Mouse (Mus musculus): ENCODE measurements around the gene Plk5. TPM values are rescaled to one million over a fixed set of nuclear protein-coding genes. Genes with fewer than 3 reads are reported as not detected.
A peak's percentile ranks its signal among the peaks of the same experiment; 100 is the strongest.
"Not testable (repeated sequence)": the region's sequence is repeated elsewhere in the genome, so short reads cannot be mapped to it uniquely, and the experiment has no call there.

Plk5 gene
- polyA plus RNA-seq, 1 experiment from 2014 or later, result 1.2 TPM

DNA sequence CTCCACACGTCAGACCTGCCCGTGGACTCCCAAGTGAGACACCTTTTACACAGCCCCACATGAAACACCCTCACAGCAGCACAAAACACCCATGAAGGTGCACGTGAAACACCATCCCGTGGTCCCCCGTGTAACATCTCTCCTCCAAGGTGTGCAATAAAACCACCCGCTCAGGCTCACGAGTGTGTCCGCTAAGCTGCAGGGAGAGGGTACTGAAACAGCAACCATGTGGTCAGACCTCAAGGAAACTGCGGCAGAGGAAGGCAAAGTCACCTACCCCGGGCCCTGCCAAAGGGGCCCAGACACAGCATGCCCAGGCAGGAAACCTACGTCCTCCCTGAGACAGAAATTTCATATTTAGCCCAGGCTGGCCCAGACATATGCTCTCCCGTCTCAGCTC, 20.0 kb upstream of the Plk5 start:
- Histone ChIP-seq H3K27me3 (peaks cover 60% of the 10 kb centered on the region), H3K4me3 (no peak overlapping the region), H3K36me3 (0 out of 2 replicates have a peak, but pooled peaks cover 3% of the 10 kb centered on the region), H3K9me3 (no peaks in the 10 kb centered on the region), H3K4me1 (replicated peaks) (peaks cover 2% of the 10 kb centered on the region), H3K9ac (peak overlapping the region; percentile 13; the same call in 1 of the 2 replicates), H3K4me2 (no peak overlapping the region), H3K27ac (no peak overlapping the region)
- ATAC-seq (ENCODE audit: low FRiP score), result no peak
- 90% methylated on average over 12 of the region's 12 CpGs for WGBS

DNA sequence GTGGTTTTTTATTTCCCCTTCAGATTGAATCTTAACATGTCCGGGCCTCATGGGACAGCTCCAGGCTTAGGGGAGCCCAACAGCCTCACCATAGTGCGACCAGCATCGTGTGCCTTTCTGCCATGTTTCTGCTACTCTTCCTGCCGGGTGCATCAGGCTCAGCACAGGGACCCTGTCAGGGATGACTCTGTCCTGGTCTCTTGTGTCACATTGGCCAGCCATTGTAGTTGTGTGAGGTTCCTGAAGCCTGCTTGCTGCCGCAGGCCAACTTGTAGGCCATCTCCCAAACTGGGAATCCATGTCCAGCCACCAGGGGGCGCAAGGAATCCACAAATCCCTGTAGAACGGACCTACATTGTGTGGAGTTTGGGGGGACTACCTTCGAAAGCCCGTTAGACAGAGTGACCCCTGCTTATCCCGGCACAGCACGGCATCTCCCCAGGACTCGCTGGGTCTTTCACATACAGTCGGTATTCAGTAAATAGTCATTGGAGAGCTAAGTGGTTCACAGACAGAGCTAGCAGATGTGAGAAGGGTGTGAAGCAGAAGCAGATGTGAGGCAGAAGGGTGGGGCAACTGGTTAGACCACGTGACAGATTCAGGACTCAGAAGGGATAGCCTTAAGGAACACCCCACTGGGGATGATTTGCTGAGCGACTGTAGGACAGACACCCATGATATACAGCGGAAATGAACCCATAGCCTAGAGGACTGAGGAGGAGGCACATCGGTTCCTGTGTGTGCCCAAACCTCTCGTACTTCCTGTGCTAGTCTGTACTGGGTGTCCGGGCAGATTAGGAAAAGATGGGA, 16.1 kb upstream of the Plk5 start:
- H3K27me3 ChIP-seq, result peaks cover 75% of the 10 kb centered on the region
- no peak overlapping the region for H3K27ac ChIP-seq
- H3K4me1 ChIP-seq (replicated peaks), result peaks cover 31% of the 10 kb centered on the region
- no peak for ATAC-seq (ENCODE audit: low FRiP score)
- no peaks in the 10 kb centered on the region for H3K9me3 ChIP-seq
- 0 out of 2 replicates have a peak overlapping the region, but pooled peaks have one; percentile 13 for H3K4me2 ChIP-seq
- no peak overlapping the region; the same call in 1 of the 2 replicates for H3K9ac ChIP-seq
- 0 out of 2 replicates have a peak, but pooled peaks cover 3% of the 10 kb centered on the region for H3K36me3 ChIP-seq
- no peak overlapping the region for H3K4me3 ChIP-seq
- WGBS, result 24% methylated on average over 19 of the region's 19 CpGs

DNA sequence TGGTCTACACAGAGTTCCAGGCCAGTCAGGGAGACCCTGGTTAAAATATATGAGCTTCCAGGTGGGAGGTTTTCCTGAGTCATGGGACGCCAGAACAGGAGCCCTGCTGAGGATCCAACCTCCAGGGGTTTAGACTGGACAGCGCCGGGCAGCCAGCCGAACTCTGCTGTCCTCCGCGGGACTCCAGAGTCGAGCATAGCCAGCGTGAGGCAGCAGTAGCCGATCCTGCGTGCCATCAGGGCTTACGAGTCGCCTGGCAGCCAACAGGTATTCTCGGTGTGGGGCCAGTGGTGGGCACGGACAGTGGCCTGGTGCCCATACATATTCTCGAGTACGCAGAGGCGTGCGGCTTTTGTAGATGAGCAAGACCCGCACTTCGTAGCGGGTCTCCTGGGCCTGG, 15.2 kb upstream of the Plk5 start:
- peaks cover 34% of the 10 kb centered on the region for H3K4me1 ChIP-seq (replicated peaks)
- 13% methylated on average over 21 of the region's 21 CpGs for WGBS

DNA sequence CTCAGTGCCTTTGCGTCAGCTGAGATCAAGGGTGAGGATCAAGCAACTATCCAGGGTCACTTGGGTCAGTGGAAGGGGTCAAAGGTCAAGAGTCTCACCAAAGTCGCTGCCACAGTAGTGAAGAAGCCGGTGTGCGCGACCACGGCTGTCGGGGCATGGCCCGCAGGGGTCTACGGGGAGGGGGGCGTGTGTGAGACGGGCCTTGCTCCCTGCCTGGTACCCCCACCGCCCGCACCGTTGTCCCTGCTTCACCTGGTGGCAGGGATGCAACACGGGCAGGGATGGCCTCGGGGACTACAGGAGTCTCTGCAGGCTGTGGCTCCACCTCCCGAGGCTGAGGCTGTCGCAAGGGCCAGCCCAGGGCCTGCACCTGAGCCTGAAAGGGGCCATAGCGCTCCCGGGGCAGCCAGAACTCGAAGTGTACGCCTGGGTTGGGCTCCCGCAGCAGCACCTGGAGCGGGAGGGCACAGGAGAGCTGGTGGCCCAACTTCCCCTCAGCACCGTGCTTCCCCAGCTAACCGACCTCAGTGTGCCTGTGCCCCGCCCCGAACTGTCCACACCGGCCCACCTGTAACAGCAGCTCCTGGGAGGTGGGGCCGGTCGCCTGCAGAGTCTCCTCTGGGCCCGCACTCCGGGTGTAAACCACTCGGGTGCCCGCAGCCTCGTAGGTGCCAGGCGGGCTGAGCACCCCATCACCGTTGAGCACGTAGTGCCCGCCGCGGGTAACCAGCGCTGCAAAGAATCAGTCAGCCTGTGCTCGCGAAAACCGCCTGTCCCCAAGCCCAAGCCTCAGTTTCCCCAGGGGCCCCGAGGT, 14.6 kb upstream of the Plk5 start:
- Histone ChIP-seq H3K4me3 (peak overlapping the region; percentile 31), H3K9me3 (no peaks in the 10 kb centered on the region), H3K27me3 (peaks cover 79% of the 10 kb centered on the region), H3K9ac (0 out of 2 replicates have a peak overlapping the region, but pooled peaks have one; percentile 24), H3K4me2 (peak overlapping the region; percentile 51), H3K27ac (no peak overlapping the region), H3K36me3 (no peaks in the 10 kb centered on the region), H3K4me1 (replicated peaks) (peaks cover 34% of the 10 kb centered on the region)
- 0 out of 2 replicates have a peak, but pooled peaks have one; percentile 3 for ATAC-seq (ENCODE audit: low FRiP score)
- WGBS, result 2% methylated on average over 47 of the region's 47 CpGs

More for the DNA sequence above, 15.2 kb upstream of the Plk5 start:
- Histone ChIP-seq H3K9ac (no peak overlapping the region), H3K27me3 (peaks cover 77% of the 10 kb centered on the region), H3K4me2 (no peak overlapping the region), H3K36me3 (no peaks in the 10 kb centered on the region), H3K4me3 (no peak overlapping the region), H3K9me3 (no peaks in the 10 kb centered on the region), H3K27ac (no peak overlapping the region)
- ATAC-seq (ENCODE audit: low FRiP score), result no peak

DNA sequence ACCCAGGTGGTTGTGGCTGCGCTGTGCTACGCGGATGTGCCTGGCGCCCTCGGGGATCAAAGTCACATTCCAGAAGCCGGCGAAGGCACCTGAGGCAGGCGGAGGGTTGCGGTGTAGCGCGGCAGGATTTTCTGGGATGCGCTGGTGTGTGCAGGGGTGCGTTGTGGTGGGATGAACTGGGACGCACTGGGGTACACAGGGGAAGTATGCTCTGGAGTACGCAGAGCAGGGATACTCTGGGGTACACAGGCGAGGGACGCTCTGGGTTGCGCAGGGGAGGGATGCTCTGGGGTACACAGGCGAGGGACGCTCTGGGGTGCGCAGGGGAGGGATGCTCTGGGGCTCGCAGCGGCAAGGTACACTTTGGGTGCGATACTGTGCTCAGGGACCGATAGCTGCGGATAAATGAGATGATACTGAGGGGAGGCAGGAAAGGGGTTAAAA, 13.9 kb upstream of the Plk5 start:
- under 1% methylated on average over 26 of the region's 26 CpGs for WGBS
- ATAC-seq (ENCODE audit: low FRiP score), result peak; percentile 38
- H3K27ac ChIP-seq, result no peak overlapping the region
- H3K36me3 ChIP-seq, result no peaks in the 10 kb centered on the region
- H3K4me3 ChIP-seq, result peak overlapping the region; percentile 31
- no peaks in the 10 kb centered on the region for H3K9me3 ChIP-seq
- peaks cover 36% of the 10 kb centered on the region for H3K4me1 ChIP-seq (replicated peaks)
- peak overlapping the region; percentile 51 for H3K4me2 ChIP-seq
- 0 out of 2 replicates have a peak overlapping the region, but pooled peaks have one; percentile 24 for H3K9ac ChIP-seq
- H3K27me3 ChIP-seq, result peaks cover 83% of the 10 kb centered on the region

DNA sequence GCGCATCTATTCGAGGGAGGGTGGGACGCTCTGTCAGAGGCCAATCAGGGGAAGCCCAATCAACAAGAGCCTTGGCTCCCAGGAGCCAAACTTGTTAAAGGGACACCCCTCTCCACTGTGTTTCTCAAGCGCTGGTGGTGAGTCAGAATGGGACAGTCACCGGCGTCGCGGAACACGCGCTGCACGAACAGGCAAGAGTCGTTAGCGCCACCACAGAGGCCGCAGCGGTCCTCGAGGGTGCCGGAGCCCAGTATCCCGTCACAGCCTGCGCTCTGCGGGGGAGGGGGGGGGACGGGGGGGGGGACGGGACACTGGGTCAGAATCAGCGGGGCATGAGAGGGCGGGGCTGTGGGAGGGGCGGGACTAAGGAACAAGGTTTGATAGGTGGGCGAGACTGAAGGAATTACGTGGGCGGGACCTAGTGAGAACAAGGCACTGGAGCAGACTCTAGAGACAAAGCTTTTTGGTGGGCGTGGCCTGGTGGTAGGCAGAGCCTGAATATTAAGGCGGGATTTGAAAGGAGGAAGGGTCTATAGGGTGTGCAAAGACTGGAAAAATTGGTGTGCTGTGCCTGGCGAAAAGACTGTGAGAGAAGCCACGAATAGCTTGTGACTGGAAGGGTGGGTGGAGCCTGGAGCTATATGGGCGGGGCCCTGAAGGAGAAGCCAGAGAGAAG, 13.4 kb upstream of the Plk5 start:
- Histone ChIP-seq H3K4me2 (peak overlapping the region; percentile 51), H3K9me3 (no peaks in the 10 kb centered on the region), H3K4me1 (replicated peaks) (peaks cover 40% of the 10 kb centered on the region), H3K36me3 (no peaks in the 10 kb centered on the region), H3K9ac (no peak overlapping the region), H3K27ac (no peak overlapping the region), H3K27me3 (peaks cover 87% of the 10 kb centered on the region), H3K4me3 (peak overlapping the region; percentile 31)
- WGBS, result 0% methylated on average over 24 of the region's 33 CpGs
- peak; percentile 55 for ATAC-seq (ENCODE audit: low FRiP score)

DNA sequence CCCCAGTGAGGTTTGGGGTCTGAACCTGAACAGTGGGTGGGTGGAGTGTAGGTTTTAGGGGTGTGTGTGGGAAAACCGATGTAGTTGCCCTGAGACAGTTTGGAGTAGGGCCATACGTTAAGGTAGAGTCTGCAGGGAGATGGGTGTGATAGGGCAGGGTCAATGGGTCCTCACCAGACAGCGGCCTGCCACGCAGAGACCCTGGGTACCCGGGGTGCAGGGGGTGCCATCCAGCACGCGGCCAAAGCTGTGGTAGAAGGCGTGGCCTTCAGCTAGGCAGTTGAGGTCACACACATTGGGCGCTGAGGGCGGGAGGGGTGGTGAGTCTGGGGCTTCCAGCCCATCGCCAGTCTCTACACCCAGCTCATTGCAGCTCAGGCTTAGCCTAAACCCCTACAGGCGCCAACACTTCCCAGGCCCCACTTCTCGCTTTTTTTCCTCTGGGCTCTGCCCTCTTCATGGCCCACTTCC, 12.8 kb upstream of the Plk5 start:
- H3K9ac ChIP-seq, result no peak overlapping the region

DNA sequence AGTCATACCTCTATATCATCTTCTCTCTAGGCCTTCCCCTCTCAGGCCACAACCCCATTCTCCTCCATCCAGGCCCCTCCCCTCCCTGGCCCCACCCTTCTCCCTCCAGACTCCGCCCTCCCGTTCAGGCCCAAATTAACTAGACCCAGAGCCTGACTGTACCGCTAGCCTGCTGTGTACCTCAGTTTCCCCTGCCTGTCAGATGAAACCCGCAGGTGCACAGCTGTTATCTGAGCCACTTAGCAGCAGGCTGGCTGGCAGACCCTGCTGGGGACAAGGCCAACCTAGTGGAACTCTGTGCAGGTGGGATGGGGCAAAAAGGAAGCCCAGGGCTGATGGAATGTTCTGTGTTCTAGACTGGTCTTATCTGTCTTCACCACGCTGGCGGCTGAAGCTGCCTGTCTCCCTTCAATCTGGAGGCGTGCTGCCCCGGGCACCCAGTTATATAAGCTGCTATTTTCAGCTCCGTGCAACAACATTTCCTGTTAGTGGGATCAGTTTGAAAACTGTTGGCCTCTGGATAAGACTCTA, 12.1 kb upstream of the Plk5 start:
- H3K4me1 ChIP-seq (replicated peaks), result peaks cover 52% of the 10 kb centered on the region
- H3K36me3 ChIP-seq, result no peaks in the 10 kb centered on the region
- no peaks in the 10 kb centered on the region for H3K9me3 ChIP-seq
- H3K4me2 ChIP-seq, result no peak overlapping the region
- H3K27me3 ChIP-seq, result peaks cover 95% of the 10 kb centered on the region
- WGBS, result 42% methylated on average over 9 of the region's 9 CpGs
- no peak overlapping the region for H3K4me3 ChIP-seq
- no peak overlapping the region for H3K9ac ChIP-seq
- no peak overlapping the region for H3K27ac ChIP-seq
- no peak for ATAC-seq (ENCODE audit: low FRiP score)

More for the DNA sequence above, 12.8 kb upstream of the Plk5 start:
- H3K36me3 ChIP-seq, result no peaks in the 10 kb centered on the region
- no peak overlapping the region for H3K27ac ChIP-seq
- H3K9me3 ChIP-seq, result no peaks in the 10 kb centered on the region
- H3K4me1 ChIP-seq (replicated peaks), result peaks cover 46% of the 10 kb centered on the region
- ATAC-seq (ENCODE audit: low FRiP score), result peak; percentile 9; the same call in 1 of the 2 replicates
- WGBS, result 32% methylated on average over 13 of the region's 13 CpGs
- H3K27me3 ChIP-seq, result peaks cover 87% of the 10 kb centered on the region
- H3K4me2 ChIP-seq, result peak overlapping the region; percentile 51
- H3K4me3 ChIP-seq, result peak overlapping the region; percentile 31

DNA sequence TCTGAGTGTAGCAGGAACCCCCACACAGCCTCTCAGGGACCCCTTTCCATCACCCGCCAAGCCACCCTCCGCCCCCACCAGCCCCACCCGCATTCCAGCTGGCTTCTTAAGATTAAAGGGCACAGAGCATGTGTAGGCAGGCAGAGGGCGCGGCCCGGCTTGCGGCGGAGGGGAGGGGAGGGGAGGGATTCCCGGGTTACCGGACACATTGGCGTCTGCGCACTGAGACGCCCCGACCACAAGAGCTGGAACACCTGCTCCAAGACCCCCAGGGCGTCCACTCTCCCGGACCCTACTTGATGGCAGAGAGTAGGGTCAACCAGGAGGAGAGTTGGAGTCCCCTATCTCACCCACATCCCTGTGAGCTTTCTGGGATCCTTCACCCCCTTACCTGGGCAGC, 11.1 kb upstream of the Plk5 start:
- Histone ChIP-seq H3K9ac (no peak overlapping the region), H3K36me3 (no peaks in the 10 kb centered on the region), H3K4me2 (no peak overlapping the region), H3K4me1 (replicated peaks) (peaks cover 52% of the 10 kb centered on the region), H3K27me3 (peaks cover 100% of the 10 kb centered on the region), H3K9me3 (no peaks in the 10 kb centered on the region), H3K4me3 (no peak overlapping the region), H3K27ac (no peak overlapping the region)
- 3% methylated on average over 16 of the region's 16 CpGs for WGBS
- ATAC-seq (ENCODE audit: low FRiP score), result no peak

DNA sequence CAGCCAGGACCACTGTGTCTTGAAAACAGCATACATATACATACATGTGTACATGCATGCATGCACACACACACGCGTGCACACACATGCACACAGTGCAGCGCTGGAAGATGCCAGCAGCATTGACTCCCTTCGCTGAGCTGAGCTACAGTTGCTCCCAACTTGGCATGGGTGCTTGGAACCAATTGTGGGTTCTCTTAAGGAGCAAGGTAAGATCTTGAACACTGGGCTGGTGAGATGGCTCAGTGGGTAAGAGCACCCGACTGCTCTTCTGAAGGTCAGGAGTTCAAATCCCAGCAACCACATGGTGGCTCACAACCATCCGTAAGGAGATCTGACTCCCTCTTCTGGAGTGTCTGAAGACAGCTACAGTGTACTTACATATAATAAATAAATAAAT, 10.3 kb upstream of the Plk5 start:
- H3K4me2 ChIP-seq; ATAC-seq (ENCODE audit: low FRiP score); H3K9ac ChIP-seq; H3K9me3 ChIP-seq; H3K27ac ChIP-seq; H3K36me3 ChIP-seq; H3K4me3 ChIP-seq: not testable (repeated sequence)
- Histone ChIP-seq H3K4me1 (replicated peaks) (peaks cover 52% of the 10 kb centered on the region), H3K27me3 (peaks cover 100% of the 10 kb centered on the region)
- WGBS, result 76% methylated on average over 6 of the region's 6 CpGs

DNA sequence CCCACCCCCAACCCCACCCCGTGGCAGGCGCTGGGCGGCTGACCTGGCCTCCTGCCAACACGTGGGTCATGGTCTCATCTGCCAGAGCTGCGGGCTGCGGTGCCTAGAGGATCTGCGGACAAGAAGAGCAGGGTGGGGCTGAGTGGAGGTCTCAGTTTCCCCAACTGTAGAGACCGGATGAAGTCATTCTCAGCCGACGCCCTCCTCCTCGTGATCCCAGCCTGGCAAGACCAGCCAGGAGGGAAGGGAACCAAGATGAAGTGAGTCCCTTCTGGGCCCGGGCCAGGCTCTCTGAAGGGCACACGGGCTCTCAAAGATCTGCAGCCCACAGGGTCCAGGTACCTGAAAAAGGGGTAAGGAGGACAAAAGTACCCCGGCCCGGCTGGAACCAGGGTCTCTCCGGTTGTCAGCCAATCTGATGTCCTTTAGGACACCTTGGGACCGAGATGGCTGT, 8.7 kb upstream of the Plk5 start:
- Histone ChIP-seq H3K4me1 (replicated peaks) (peaks cover 38% of the 10 kb centered on the region), H3K27me3 (peaks cover 100% of the 10 kb centered on the region), H3K4me3 (no peak overlapping the region), H3K9ac (no peak overlapping the region), H3K9me3 (no peaks in the 10 kb centered on the region), H3K27ac (no peak overlapping the region), H3K4me2 (peak overlapping the region; percentile 25; the same call in 1 of the 2 replicates), H3K36me3 (no peaks in the 10 kb centered on the region)
- ATAC-seq (ENCODE audit: low FRiP score), result no peak
- 15% methylated on average over 16 of the region's 17 CpGs for WGBS

All from hindbrain, embryonic 13.5 days (tissue).